Mouse (Mus musculus) heart, embryonic 10.5 days (tissue): ENCODE measurements around the gene Synj1. TPM values are rescaled to one million over a fixed set of nuclear protein-coding genes. Genes with fewer than 3 reads are reported as not detected.

Source experiments
- DNase-seq: peaks from one replicate; pipeline ENCODE4 v3.0.0-alpha.2; 2017; ENCODE audit warnings: low spot score
- H3K27ac ChIP-seq: fragments of 300-500 bp; sonication (generic); 2 replicates; pipeline ENCODE4 v1.5.1; 2016; ENCODE audit warnings: mild to moderate bottlenecking
- H3K27me3 ChIP-seq: fragments of 300-500 bp; sonication (generic); 2 replicates; pipeline ENCODE4 v1.6.1; 2016; ENCODE audit warnings: mild to moderate bottlenecking; ENCODE audit not compliant: poor library complexity, insufficient read depth, severe bottlenecking
- H3K36me3 ChIP-seq: fragments of 300-500 bp; sonication (generic); 2 replicates; pipeline ENCODE4 v1.6.1; 2016; ENCODE audit warnings: mild to moderate bottlenecking, moderate library complexity
- H3K4me1 ChIP-seq: fragments of 300-500 bp; sonication (generic); 2 replicates; pipeline ENCODE4 v1.6.1; 2016; ENCODE audit warnings: mild to moderate bottlenecking
- H3K4me3 ChIP-seq: fragments of 300-500 bp; sonication (generic); 2 replicates; pipeline ENCODE4 v1.5.1; 2016; ENCODE audit warnings: mild to moderate bottlenecking, moderate library complexity
- H3K9me3 ChIP-seq: fragments of 300-500 bp; sonication (generic); 2 replicates; pipeline ENCODE4 v1.6.1; 2016; ENCODE audit warnings: mild to moderate bottlenecking, moderate library complexity
- WGBS: fragments of 180-500 bp; shearing (Covaris S2); methylation state at CpG from one replicate; pipeline ENCODE4 v1.1.7; 2016; 5-methylcytosine and 5-hydroxymethylcytosine counted together
- polyA plus RNA-seq: library from polyadenylated mRNA; unstranded; fragments of >200 nt; fragmentation: Nextera tagmentation; extraction: Ambion mirVana; gene quantifications from 2 replicates; pipeline ENCODE4 v1.2.1, GENCODE M21; 2016

Gene Synj1
- polyA plus RNA-seq, 1 experiment from 2014 or later = 14.3 TPM

DNA sequence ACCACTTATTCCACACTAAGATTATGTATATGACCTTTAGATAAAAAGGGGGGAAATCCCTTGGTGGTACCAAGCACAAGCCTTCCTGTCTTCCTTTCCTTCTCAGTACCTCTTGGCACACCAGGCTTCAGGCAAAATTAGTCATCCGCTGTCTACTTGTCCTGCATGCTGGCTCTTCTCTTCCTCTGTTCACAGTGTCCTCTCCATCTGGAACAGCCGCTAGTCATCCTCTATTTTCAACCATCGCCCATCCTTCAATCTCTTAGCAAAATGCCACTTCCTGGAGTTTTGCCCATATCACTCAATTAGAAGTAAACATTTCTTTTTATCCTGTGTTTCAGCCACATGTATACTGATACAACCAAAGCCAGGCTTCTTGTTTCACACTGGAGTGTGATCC lies 13.3 kb downstream of the Synj1 start:
- 89% methylated on average over 3 of the region's 3 CpGs for WGBS
- Histone ChIP-seq H3K36me3 (peaks cover 4% of the 10 kb centered on the region; the same call in 1 of the 2 replicates), H3K27ac (no peak overlapping the region; the same call in 1 of the 2 replicates), H3K27me3 (no peaks in the 10 kb centered on the region), H3K9me3 (no peaks in the 10 kb centered on the region), H3K4me3 (no peak overlapping the region), H3K4me1 (peaks cover 31% of the 10 kb centered on the region)
- no peak for DNase-seq

DNA sequence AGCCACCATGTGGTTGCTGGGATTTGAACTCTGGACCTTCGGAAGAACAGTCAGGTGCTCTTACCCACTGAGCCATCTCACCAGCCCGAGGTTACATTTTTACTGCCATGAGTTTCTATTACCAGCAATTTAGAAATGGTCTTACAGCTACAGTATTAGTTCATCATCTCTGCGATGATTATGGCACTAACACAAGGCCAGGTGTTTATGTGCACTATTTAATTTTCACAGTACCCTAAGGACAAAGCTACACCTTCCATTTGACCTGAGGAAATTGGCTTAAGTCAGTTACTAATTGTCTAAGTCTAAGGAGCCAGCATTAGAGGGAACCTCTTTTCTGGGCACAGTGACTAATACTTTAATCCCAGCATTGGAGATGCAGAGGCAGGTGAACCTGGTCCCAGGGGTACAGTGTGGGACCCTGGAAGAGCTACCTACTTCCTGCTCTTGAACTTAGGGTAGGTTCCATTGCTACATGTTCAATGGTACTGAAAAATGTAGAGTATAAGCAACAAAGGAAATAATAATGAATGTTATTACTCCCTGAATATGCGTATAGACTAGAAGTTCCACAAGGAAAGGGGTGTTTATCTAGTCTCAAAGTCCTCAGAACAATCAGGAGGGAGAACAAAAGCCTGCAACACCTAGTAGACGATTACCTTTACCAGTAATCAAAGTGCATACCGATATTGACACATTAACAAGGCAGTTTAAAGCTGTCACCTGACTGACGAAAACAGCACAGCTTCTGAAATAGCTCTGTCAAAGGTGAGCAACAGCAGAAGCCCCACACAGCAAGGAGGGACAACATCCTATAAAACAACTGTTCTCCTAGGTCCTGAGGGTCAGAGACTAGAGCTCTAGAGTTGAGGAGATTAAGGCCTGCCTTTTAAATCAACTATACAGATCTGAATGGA lies 14.5 kb downstream of the Synj1 start:
- Histone ChIP-seq H3K9me3 (no peaks in the 10 kb centered on the region), H3K4me3 (no peak overlapping the region), H3K27me3 (no peaks in the 10 kb centered on the region), H3K36me3 (peaks cover 4% of the 10 kb centered on the region; the same call in 1 of the 2 replicates), H3K4me1 (peaks cover 31% of the 10 kb centered on the region), H3K27ac (no peak overlapping the region)
- DNase-seq = no peak
- 76% methylated on average over 7 of the region's 7 CpGs for WGBS

DNA sequence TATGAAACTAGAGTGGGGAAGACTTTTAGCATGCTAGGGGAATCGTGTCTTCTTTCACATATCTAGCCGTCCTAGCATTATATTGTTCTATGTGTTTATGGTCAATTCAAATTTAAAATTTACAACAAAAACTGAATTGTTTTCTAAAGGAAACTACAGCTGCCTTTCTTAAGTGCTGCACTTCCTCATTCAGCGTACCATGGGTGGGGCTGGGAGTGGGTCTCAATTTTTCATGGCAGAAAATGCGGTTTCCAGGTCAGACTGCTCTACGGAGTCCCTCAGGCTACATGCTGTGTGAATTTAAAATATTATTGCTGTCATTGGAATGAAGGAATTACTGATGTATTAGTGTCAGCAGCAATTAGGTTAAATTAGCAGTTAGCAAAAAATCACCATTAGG lies 15.6 kb downstream of the Synj1 start:
- H3K36me3 ChIP-seq = peaks cover 11% of the 10 kb centered on the region
- no peaks in the 10 kb centered on the region for H3K27me3 ChIP-seq
- WGBS = 70% methylated on average over 5 of the region's 5 CpGs
- no peak for DNase-seq
- H3K4me3 ChIP-seq = no peak overlapping the region
- H3K4me1 ChIP-seq = peaks cover 31% of the 10 kb centered on the region
- no peaks in the 10 kb centered on the region for H3K9me3 ChIP-seq
- no peak overlapping the region for H3K27ac ChIP-seq

DNA sequence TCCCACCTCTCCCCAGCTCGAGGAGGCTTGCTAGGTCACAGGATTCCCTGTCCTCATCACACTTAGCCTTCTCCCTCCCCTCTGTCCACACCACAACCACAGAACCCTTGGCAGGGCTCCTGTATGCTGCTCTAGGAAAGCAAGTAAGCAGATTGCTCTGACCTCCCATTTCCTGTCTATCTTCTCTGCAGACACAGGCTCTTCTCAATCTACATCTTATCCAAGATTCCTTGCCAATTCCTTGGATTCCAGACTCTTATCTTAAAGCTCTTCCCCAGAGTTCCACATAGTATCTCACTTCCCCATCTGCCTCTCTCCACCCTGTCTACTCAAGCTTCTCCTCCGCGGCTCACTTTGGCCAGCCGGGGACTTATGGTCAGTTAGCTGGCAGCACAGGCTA lies 16.1 kb downstream of the Synj1 start:
- 15% methylated on average over 4 of the region's 4 CpGs for WGBS
- H3K4me1 ChIP-seq = peaks cover 31% of the 10 kb centered on the region
- no peak for DNase-seq
- no peak overlapping the region for H3K4me3 ChIP-seq
- H3K9me3 ChIP-seq = no peaks in the 10 kb centered on the region
- H3K27ac ChIP-seq = peak overlapping the region; percentile 37
- H3K27me3 ChIP-seq = no peaks in the 10 kb centered on the region
- H3K36me3 ChIP-seq = peaks cover 16% of the 10 kb centered on the region

DNA sequence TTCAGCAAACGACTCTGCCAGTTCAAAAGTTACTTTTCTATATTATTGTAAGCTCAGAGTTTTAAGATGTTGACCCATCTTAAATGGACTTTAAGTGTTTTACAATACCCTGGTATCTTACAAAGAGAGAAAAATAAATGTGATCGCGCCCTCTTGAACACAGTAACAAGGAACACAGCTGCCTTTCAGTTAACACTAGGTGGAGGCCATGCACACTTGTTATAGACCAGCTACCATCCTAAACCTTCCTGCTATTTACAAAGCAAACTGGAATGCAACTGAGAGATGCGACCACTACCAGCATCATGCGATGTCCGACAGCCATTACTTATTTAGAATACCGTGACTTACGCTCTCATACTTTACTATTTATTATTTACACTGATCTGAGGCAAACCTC lies 21.9 kb downstream of the Synj1 start:
- no peaks in the 10 kb centered on the region for H3K9me3 ChIP-seq
- no peak overlapping the region for H3K27ac ChIP-seq
- H3K4me1 ChIP-seq = no peaks in the 10 kb centered on the region; the same call in 1 of the 2 replicates
- peaks cover 25% of the 10 kb centered on the region for H3K36me3 ChIP-seq
- H3K4me3 ChIP-seq = no peak overlapping the region
- no peak for DNase-seq
- 90% methylated on average over 8 of the region's 8 CpGs for WGBS
- H3K27me3 ChIP-seq = no peaks in the 10 kb centered on the region

DNA sequence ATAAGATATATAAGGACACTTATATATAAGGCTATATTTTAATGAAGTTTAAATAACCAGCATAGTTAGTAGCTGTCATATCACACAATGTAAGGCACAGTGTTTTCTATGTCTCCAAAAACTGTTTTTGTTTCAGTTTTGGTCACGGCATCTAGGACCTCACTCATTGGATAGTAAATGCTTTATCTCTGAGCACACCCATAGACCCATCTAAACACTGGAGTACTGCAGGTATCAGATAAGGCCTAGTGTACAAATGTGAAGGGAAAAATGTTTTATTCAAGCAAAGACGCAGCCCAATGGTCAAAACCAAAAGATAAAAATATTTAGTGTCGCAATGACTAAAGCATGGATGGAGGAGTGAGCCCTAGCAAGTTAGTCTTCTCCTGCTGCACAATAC lies 22.4 kb downstream of the Synj1 start:
- H3K4me3 ChIP-seq = no peak overlapping the region
- 87% methylated on average over 3 of the region's 3 CpGs for WGBS

DNA sequence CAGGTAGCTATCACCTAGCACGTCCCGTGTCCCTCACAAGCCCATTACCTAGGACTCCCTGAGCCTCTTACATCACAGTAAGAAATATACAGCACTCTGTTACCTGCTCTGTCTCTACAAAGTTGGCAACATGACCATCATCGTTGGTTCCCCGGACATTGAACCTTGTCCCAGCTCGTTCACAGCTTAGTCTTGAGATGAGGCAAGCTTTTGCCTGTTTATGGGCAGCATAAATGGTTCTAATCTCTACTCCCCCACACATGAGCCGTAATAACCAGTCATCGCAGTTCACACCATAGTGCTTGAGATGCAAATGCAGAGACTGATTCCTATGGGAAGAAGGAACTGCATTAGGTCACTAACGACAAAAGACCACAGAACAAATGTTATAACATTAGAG lies 23.1 kb downstream of the Synj1 start:
- WGBS = 91% methylated on average over 8 of the region's 8 CpGs
- no peaks in the 10 kb centered on the region for H3K4me1 ChIP-seq

More for the DNA sequence above, 22.4 kb downstream of the Synj1 start:
- Histone ChIP-seq H3K27me3 (no peaks in the 10 kb centered on the region), H3K27ac (no peak overlapping the region), H3K4me1 (no peaks in the 10 kb centered on the region), H3K9me3 (no peaks in the 10 kb centered on the region), H3K36me3 (peaks cover 25% of the 10 kb centered on the region)
- DNase-seq = no peak

DNA sequence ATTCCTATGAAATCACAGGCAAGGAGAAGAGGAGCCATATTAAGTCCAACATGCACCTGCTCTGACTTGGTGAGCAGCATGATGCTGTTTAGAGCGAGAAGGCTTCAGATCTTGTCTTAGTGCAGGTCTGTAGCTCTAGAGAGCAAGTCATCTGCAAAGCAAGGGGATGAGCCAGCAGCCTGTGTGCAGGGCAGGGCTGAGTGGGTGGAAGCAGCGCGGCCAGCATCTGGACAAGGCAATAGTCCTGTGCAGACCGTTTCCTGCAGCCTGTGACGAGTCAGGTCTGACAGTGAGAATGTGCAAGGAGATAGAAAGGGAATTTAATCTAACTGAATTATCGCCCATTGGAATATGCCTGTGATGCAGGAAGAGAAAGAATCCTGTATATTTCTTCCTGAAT lies 40.1 kb downstream of the Synj1 start:
- H3K9me3 ChIP-seq = no peaks in the 10 kb centered on the region
- DNase-seq = no peak
- H3K36me3 ChIP-seq = peaks cover 21% of the 10 kb centered on the region; the same call in 1 of the 2 replicates
- no peaks in the 10 kb centered on the region for H3K27me3 ChIP-seq
- WGBS = 73% methylated on average over 6 of the region's 6 CpGs
- no peak overlapping the region for H3K4me3 ChIP-seq
- no peak overlapping the region for H3K27ac ChIP-seq
- no peaks in the 10 kb centered on the region for H3K4me1 ChIP-seq

More for the DNA sequence above, 23.1 kb downstream of the Synj1 start:
- Histone ChIP-seq H3K4me3 (no peak overlapping the region), H3K9me3 (no peaks in the 10 kb centered on the region), H3K36me3 (peaks cover 20% of the 10 kb centered on the region), H3K27me3 (no peaks in the 10 kb centered on the region), H3K27ac (no peak overlapping the region)
- no peak for DNase-seq

DNA sequence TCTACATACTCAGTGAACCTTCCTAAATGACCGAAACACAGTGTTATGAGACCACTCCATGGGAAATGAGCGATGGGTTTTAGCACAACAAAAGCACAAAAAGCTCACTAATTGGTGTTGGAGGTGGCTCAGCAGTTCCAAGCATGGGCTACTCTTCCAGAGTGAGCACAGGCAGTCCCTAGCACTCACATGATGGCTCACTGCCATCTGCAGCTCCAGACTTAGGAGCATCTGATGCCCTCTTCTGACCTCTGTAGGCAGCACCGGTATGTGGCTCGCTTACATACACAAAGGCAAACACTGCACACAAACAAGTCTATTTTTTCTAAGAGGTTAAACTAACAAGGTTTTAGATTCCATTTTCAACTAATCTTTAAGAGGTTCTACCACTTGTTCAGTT lies 44.9 kb downstream of the Synj1 start:
- Histone ChIP-seq H3K9me3 (no peaks in the 10 kb centered on the region), H3K36me3 (peaks cover 35% of the 10 kb centered on the region), H3K4me3 (no peak overlapping the region), H3K27ac (no peak overlapping the region), H3K27me3 (no peaks in the 10 kb centered on the region), H3K4me1 (no peaks in the 10 kb centered on the region)
- no peak for DNase-seq
- WGBS = 78% methylated on average over 4 of the region's 4 CpGs

DNA sequence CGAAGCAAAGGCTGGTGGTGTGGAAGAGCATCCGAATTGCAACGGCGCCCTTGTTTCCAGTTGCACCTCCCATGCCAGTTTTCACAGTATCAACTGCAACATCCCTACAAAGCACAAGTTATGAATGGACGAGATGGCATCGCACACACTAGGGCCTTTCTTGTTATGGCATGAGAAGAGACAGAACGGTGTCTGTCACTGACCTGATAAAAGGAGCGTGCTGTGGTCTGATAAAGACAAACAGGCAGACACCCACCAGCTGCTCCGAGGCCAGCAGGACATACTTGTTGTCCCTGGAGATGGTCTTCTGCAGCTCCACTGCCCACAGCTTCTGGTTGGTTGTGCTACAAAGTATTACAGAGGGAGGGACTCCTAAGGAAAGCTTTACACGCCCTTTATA lies 46.8 kb downstream of the Synj1 start:
- Histone ChIP-seq H3K4me1 (no peaks in the 10 kb centered on the region), H3K4me3 (no peak overlapping the region), H3K36me3 (peaks cover 34% of the 10 kb centered on the region), H3K9me3 (no peaks in the 10 kb centered on the region), H3K27ac (0 out of 2 replicates have a peak overlapping the region, but pooled peaks have one; percentile 18), H3K27me3 (no peaks in the 10 kb centered on the region)
- 61% methylated on average over 10 of the region's 10 CpGs for WGBS
- DNase-seq = peak; percentile 92

DNA sequence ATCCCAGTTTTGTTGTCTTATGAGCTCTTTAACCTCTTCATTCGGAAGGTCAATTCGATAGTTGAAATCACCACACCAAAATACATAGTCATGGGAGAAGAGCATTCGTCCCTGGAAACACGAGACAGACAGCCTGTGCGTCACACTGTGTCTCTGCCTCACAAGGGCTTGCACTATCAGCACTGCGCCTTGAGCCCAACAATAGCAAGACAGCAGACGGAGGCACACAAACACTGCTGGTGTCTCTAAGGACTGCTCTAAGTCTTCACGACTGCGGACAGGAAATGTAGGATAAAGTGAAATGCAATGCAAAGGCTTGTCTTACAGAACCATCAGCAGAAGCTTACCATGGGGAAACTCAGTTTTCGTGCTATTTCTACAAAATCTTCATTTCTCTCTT lies 47.2 kb downstream of the Synj1 start:
- DNase-seq = no peak
- Histone ChIP-seq H3K9me3 (no peaks in the 10 kb centered on the region), H3K36me3 (peaks cover 34% of the 10 kb centered on the region), H3K4me1 (no peaks in the 10 kb centered on the region), H3K27ac (peak overlapping the region; percentile 18; the same call in 1 of the 2 replicates), H3K27me3 (no peaks in the 10 kb centered on the region), H3K4me3 (no peak overlapping the region)
- WGBS = 73% methylated on average over 10 of the region's 10 CpGs

DNA sequence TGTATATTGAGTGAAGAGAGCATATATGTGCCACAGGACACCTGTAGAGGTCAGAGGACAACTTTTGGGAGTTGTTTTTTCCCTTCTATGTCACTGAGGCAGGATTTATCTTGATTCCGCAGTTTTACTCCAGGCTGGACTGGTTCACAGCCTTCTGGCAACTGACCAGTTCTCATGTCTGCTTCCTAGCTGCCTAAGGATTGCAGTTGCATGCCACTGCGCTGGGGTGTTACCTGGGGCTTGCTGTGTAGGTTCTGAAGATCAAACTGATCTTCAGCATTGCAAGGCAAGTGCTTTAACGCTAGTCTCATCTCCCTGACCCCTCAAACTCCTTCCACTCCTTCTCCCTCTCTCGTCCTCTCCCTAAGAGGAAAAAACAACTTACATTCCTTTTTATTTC lies 47.9 kb downstream of the Synj1 start:
- no peak for DNase-seq

DNA sequence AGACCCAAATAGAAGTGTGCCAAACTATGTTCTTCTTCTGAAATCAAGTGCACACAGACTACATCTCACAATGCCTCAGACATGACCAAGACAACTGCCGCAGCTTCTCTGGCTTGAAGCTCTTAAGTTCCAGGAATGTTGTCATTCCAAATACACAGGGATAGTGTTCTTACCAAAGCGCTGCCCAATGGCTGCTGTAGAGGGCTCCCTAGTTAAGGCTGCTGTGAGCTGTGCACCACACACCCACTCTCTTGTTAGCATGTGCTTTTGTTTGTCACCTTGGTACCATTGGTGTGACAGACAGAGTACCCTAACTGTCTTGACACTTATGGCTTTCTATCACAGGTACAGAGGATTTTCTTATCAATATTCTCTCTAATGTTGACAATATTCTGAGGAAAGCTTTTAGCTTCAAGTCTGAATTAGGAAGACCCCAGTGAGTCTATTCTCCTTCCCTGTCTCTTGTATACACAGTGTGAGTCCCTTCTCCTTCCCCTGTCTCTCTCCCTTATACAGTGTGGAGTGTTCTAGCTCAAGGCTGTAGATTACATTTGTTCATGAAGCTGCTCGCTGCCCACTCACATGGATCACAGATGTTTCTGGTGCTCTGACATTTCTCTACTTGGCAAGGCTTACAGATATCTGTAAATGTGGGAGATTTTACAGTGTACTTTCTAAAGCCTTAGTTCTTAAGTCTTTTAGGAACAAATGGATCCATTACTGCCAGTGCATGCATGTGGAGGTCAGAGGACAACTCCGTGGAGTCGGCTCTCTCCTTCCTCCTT lies 52.6 kb downstream of the Synj1 start:
- H3K27ac ChIP-seq = no peak overlapping the region
- H3K4me3 ChIP-seq = no peak overlapping the region
- 78% methylated on average over 5 of the region's 5 CpGs for WGBS
- no peaks in the 10 kb centered on the region for H3K9me3 ChIP-seq
- no peaks in the 10 kb centered on the region for H3K27me3 ChIP-seq
- no peaks in the 10 kb centered on the region for H3K4me1 ChIP-seq
- no peak for DNase-seq
- H3K36me3 ChIP-seq = peaks cover 26% of the 10 kb centered on the region

More for the DNA sequence above, 47.9 kb downstream of the Synj1 start:
- H3K27ac ChIP-seq = peak overlapping the region; percentile 18; the same call in 1 of the 2 replicates
- no peaks in the 10 kb centered on the region for H3K9me3 ChIP-seq
- WGBS = 86% methylated on average over 4 of the region's 4 CpGs
- H3K27me3 ChIP-seq = no peaks in the 10 kb centered on the region
- no peak overlapping the region for H3K4me3 ChIP-seq
- peaks cover 30% of the 10 kb centered on the region for H3K36me3 ChIP-seq
- H3K4me1 ChIP-seq = no peaks in the 10 kb centered on the region
